Mouse (Mus musculus) heart, postnatal 36 days (tissue): Measurements from ENCODE around the gene Prpf8. TPM values are rescaled to one million over a fixed set of nuclear protein-coding genes. Genes with fewer than 3 reads are reported as not detected.
A peak's percentile ranks its signal among the peaks of the same experiment; 100 is the strongest.
"Not testable (repeated sequence)": the region's sequence is repeated elsewhere in the genome, so short reads cannot be mapped to it uniquely, and the experiment has no call there.

Experiments
- DNase-seq, 2 experiments: peaks; one replicate each; pipeline ENCODE4 v3.0.0; 2021 to 2022
- intact Hi-C: fragments of 180-260 bp; cut with DNase I; formaldehyde crosslinking; loops from one replicate; pipeline ENCODE4 v1.15.1; 2025
- microRNA-seq, 2 experiments: library from miRNA; unstranded; fragments of <30 nt; microRNA quantifications; one replicate each; pipeline ENCODE4 v1.2.0; 2021; ENCODE audit warnings: borderline number of aligned reads in 2 of 2
- total RNA-seq, 2 experiments: library from RNA; stranded (reverse); gene quantifications; 2 replicates each; pipeline ENCODE4 v1.2.3; 2021

The Prpf8 gene
- total RNA-seq, 2 experiments from 2014 or later, result 82.9 to 92.8 TPM

- intact Hi-C loops, result no loop called here
- DNase-seq, result peak; percentile 22 to 48
Observed at GRCm38 (mm10) chr11:75550200-75550946, 63.8 kb downstream of the Prpf8 start.

GRCm38 (mm10) chr11:75551321-75551720 lies 64.7 kb downstream of the Prpf8 start:
- DNase-seq, result peak in 1 of 2 experiments; percentile 8
- intact Hi-C loops, result no loop called here

- intact Hi-C loops, result no loop called here
Observed at GRCm38 (mm10) chr11:75551961-75552441, 65.4 kb downstream of the Prpf8 start.

GRCm38 (mm10) chr11:75552906-75553482 lies 66.4 kb downstream of the Prpf8 start:
- intact Hi-C loops, result no loop called here
- DNase-seq, result no peak

More at GRCm38 (mm10) chr11:75551961-75552441, 65.4 kb downstream of the Prpf8 start:
- DNase-seq, result peak; percentile 53 to 76

GRCm38 (mm10) chr11:75556006-75556405 lies 69.4 kb downstream of the Prpf8 start:
- intact Hi-C loops, DNase-seq: not testable (repeated sequence)

GRCm38 (mm10) chr11:75557142-75557541 lies 70.5 kb downstream of the Prpf8 start:
- no peak for DNase-seq

GRCm38 (mm10) chr11:75558101-75558500 lies 71.5 kb downstream of the Prpf8 start:
- no peak for DNase-seq
- intact Hi-C loops, result no loop called here

More at GRCm38 (mm10) chr11:75557142-75557541, 70.5 kb downstream of the Prpf8 start:
- intact Hi-C loops, result no loop called here

Small RNAs within 50 kb of the gene (microRNA-seq; reads per million reads assigned to microRNA genes)
- 22,178 to 32,912 reads per million in 2 experiments for gene Mir22
- gene Mir3971, result 0 reads per million in 2 experiments

Other genes starting within 250 kb of the Prpf8 start
- gene Rpa1, start 138.5 kb upstream of the Prpf8 start, total RNA-seq, result 10 to 100 TPM; 55.1 to 63.8 TPM
- gene Smyd4, start 138.4 kb upstream of the Prpf8 start, total RNA-seq, result 1 to 10 TPM; 4.4 to 7.5 TPM
- 10 to 100 TPM; 25.4 to 26.1 TPM for gene Serpinf1, start 64.1 kb upstream of the Prpf8 start, total RNA-seq
- not detected for gene Serpinf2, start 47.2 kb upstream of the Prpf8 start, total RNA-seq
- 10 to 100 TPM in 1 of 2 experiments, 1 to 10 TPM in 1; 8.7 to 10.4 TPM for gene Wdr81, start 32.1 kb upstream of the Prpf8 start, total RNA-seq
- 1 to 10 TPM; 5.4 to 7.1 TPM for gene Tlcd2, start 25.1 kb upstream of the Prpf8 start, total RNA-seq
- 10 to 100 TPM; 51.4 to 52.3 TPM for gene Rilp, start 23.3 kb downstream of the Prpf8 start, total RNA-seq
- 10 to 100 TPM in 1 of 2 experiments, 1 to 10 TPM in 1; 9.1 to 10.3 TPM for gene Scarf1, start 26.7 kb downstream of the Prpf8 start, total RNA-seq
- gene Slc43a2, start 44.9 kb downstream of the Prpf8 start, total RNA-seq, result 10 to 100 TPM; 17.7 to 22.2 TPM
- gene Pitpna, start 101.3 kb downstream of the Prpf8 start, total RNA-seq, result 100 to 1,000 TPM; 103 to 112 TPM
- 10 to 100 TPM; 32.7 to 33.5 TPM for gene Inpp5k, start 144.2 kb downstream of the Prpf8 start, total RNA-seq
- 100 to 1,000 TPM; 110 to 122 TPM for gene Myo1c, start 163.7 kb downstream of the Prpf8 start, total RNA-seq
- gene Crk, start 192.4 kb downstream of the Prpf8 start, total RNA-seq, result 10 to 100 TPM; 78.4 to 84.2 TPM
- gene Ywhae, start 246.1 kb downstream of the Prpf8 start, total RNA-seq, result 100 to 1,000 TPM; 561 to 563 TPM